10 mouse cellular contexts compared by ENCODE assay signal in genomic region chr11:101963043-101963442, GRCm38 (mm10). TPM values are rescaled to one million over a fixed set of nuclear protein-coding genes. Genes with fewer than 3 reads are reported as not detected.
DNase-seq lines count a peak whose midpoint lies in the region; ATAC-seq and TF ChIP-seq lines count a peak whose summit lies in the region.
"Had no signal": no experiment of that assay in that cellular context is flagged by ENCODE, and none has a peak within 500 bp of the region (broad histone marks: within the 10 kb centered on the region; RNA-seq: fewer than 3 reads in every experiment).

No protein-coding gene starts in this region.

- H3K9me3 ChIP-seq in limb, embryonic 14.5 days (ENCODE audit: control insufficient read depth, low read length): no peaks in the 10 kb centered on the region
- H3K9me3 ChIP-seq in stomach, postnatal 0 days (ENCODE audit: control insufficient read depth, low read length): no peaks in the 10 kb centered on the region
- H3K9me3 ChIP-seq: liver, embryonic 15.5 days had no signal

- no peaks in the 10 kb centered on the region; the same call in 1 of the 2 replicates for H3K4me1 ChIP-seq in heart, adult 2 months (ENCODE audit: control insufficient read depth, insufficient read depth, low read length)
- H3K4me1 ChIP-seq in testis, adult 2 months (ENCODE audit: control insufficient read depth, insufficient read depth, low read length): peaks cover 19% of the 10 kb centered on the region
- peaks cover 11% of the 10 kb centered on the region for H3K4me1 ChIP-seq in limb, embryonic 14.5 days (ENCODE audit: control insufficient read depth, insufficient read depth, low read length)
- H3K4me1 ChIP-seq in stomach, postnatal 0 days (replicated peaks; ENCODE audit: control insufficient read depth, insufficient read depth): 0 out of 2 replicates have a peak, but pooled peaks cover 2% of the 10 kb centered on the region

- peak overlapping the region; percentile 96 for H3K4me2 ChIP-seq in limb, embryonic 14.5 days (replicated peaks; ENCODE audit: low read depth, low read length, severe bottlenecking)
- peak overlapping the region; percentile 79 for H3K4me2 ChIP-seq in stomach, postnatal 0 days (replicated peaks; ENCODE audit: low read depth)

- DNase-seq in heart, adult 2 months: no peak
- no peak for DNase-seq in heart, adult 8-10 months (ENCODE audit: low spot score)
- DNase-seq in testis, postnatal 14 days (ENCODE audit: low spot score): no peak
- DNase-seq in limb, embryonic 14.5 days (ENCODE audit: low spot score): no peak
- DNase-seq in stomach, postnatal 0 days (ENCODE audit: low spot score): no peak
- no peak for DNase-seq in adrenal gland, postnatal 36 days

- H3K36me3 ChIP-seq in heart, adult 2 months (ENCODE audit: control insufficient read depth, insufficient read depth, low read length): no peaks in the 10 kb centered on the region
- no peaks in the 10 kb centered on the region for H3K36me3 ChIP-seq in testis, adult 2 months (ENCODE audit: control insufficient read depth, insufficient read depth, low read length)
- H3K36me3 ChIP-seq in limb, embryonic 14.5 days (ENCODE audit: control insufficient read depth, insufficient read depth, low read length): no peaks in the 10 kb centered on the region
- no peaks in the 10 kb centered on the region for H3K36me3 ChIP-seq in stomach, postnatal 0 days (ENCODE audit: control insufficient read depth, insufficient read depth, low read length)
- H3K36me3 ChIP-seq: liver, embryonic 15.5 days had no signal

- no peak overlapping the region for H3K27ac ChIP-seq in heart, adult 2 months
- no peak overlapping the region for H3K27ac ChIP-seq in testis, adult 2 months (ENCODE audit: control insufficient read depth, insufficient read depth, low read depth, low read length)
- no peak overlapping the region for H3K27ac ChIP-seq in limb, embryonic 14.5 days (replicated peaks; ENCODE audit: low read depth, low read length)
- no peak overlapping the region for H3K27ac ChIP-seq in stomach, postnatal 0 days (replicated peaks)
- H3K27ac ChIP-seq: liver, embryonic 15.5 days had no signal

- no peak for TF ChIP-seq EP300 in heart, adult 2 months (IDR thresholded peaks at IDR 0.05; ENCODE audit: insufficient read depth, low read depth, low read length)
- TF ChIP-seq EP300 in stomach, postnatal 0 days (optimal IDR thresholded peaks at IDR 0.05): no peak

- H3K4me3 ChIP-seq in heart, adult 2 months: peak overlapping the region; percentile 47; the same call in 1 of the 2 replicates
- peak overlapping the region; percentile 79 for H3K4me3 ChIP-seq in testis, adult 2 months (ENCODE audit: control insufficient read depth, low read depth, low read length)
- H3K4me3 ChIP-seq in limb, embryonic 14.5 days (replicated peaks; ENCODE audit: low read length): peak overlapping the region; percentile 55
- no peak overlapping the region; the same call in 1 of the 2 replicates for H3K4me3 ChIP-seq in stomach, postnatal 0 days (ENCODE audit: low read depth, low read length)

- H3K27me3 ChIP-seq in heart, adult 2 months (ENCODE audit: control insufficient read depth, insufficient read depth, low read length): peaks cover 8% of the 10 kb centered on the region
- peaks cover 2% of the 10 kb centered on the region for H3K27me3 ChIP-seq in testis, adult 2 months (ENCODE audit: control insufficient read depth, insufficient read depth, low read length)
- H3K27me3 ChIP-seq in limb, embryonic 14.5 days (ENCODE audit: control insufficient read depth, insufficient read depth, low read length): peaks cover 55% of the 10 kb centered on the region
- peaks cover 19% of the 10 kb centered on the region; the same call in 1 of the 2 replicates for H3K27me3 ChIP-seq in stomach, postnatal 0 days (ENCODE audit: control insufficient read depth, insufficient read depth, low read length)

- ATAC-seq in limb, embryonic 14.5 days (ENCODE audit: low FRiP score, low read depth): no peak
- ATAC-seq in stomach, postnatal 0 days (ENCODE audit: low FRiP score, low TSS enrichment): no peak
- no peak for ATAC-seq in inflammation-experienced regulatory T-cells, adult 6 months

- TF ChIP-seq POLR2A in heart, adult 2 months (IDR thresholded peaks at IDR 0.05; ENCODE audit: insufficient read depth, low read depth, low read length): no peak
- no peak for TF ChIP-seq POLR2A in testis, adult 2 months (IDR thresholded peaks at IDR 0.05; ENCODE audit: control insufficient read depth, low read depth, low read length)
- TF ChIP-seq POLR2A in limb, embryonic 14.5 days (IDR thresholded peaks at IDR 0.05; ENCODE audit: borderline replicate concordance, extremely low read depth, insufficient read depth, insufficient read length): no peak

- intact Hi-C loops in heart, adult 2 months (cut with DNase I): no loop called here

- WGBS in heart, adult 2 months: 14% methylated on average over 11 of the region's 11 CpGs
- 4% methylated on average over 11 of the region's 11 CpGs for WGBS in limb, embryonic 14.5 days
- 13% methylated on average over 11 of the region's 11 CpGs for WGBS in stomach, postnatal 0 days

- no peaks in the 10 kb centered on the region for H3K79me2 ChIP-seq in heart, adult 2 months (replicated peaks; ENCODE audit: control insufficient read depth, insufficient read depth, low read length)

- no peak overlapping the region for H3K9ac ChIP-seq in heart, adult 2 months (ENCODE audit: low read depth, low read length)
- H3K9ac ChIP-seq in limb, embryonic 14.5 days (ENCODE audit: low read depth, low read length, severe bottlenecking): no peak overlapping the region
- no peak overlapping the region for H3K9ac ChIP-seq in stomach, postnatal 0 days (ENCODE audit: low read length)
- H3K9ac ChIP-seq: liver, embryonic 15.5 days had no signal

- TF ChIP-seq CTCF in heart, adult 2 months (IDR thresholded peaks at IDR 0.05): no peak
- TF ChIP-seq CTCF in testis, adult 2 months (IDR thresholded peaks at IDR 0.05; ENCODE audit: control insufficient read depth, insufficient read depth, insufficient replicate concordance, low read depth, low read length): no peak
- no peak for TF ChIP-seq CTCF in stomach, postnatal 0 days (IDR thresholded peaks at IDR 0.05; ENCODE audit: low read depth)

RNA-seq across cellular contexts. Expression of gene Sost, which starts 3.8 kb away (rescaled TPM):
- 1 to 10 TPM; 2.1 to 3.2 TPM for total RNA-seq in heart, adult 2 months (2021)
- polyA plus RNA-seq in heart, adult 2 months (2012; rRNA removed): 5.8 and 7.0 TPM in 2 replicates
- total RNA-seq in heart, adult 8-10 months (2022): 1 to 10 TPM in 3 of 4 experiments, under 1 TPM in 1; 0.65 to 1.9 (median 1.2) TPM
- 2.4 and 6.4 TPM in 2 replicates for polyA plus RNA-seq in testis, adult 2 months (2012; rRNA removed)
- 0.82 and 0.88 TPM in 2 replicates for polyA plus RNA-seq in limb, embryonic 14.5 days (2012; rRNA removed)
- not detected in 2 replicates for polyA plus RNA-seq in limb, embryonic 14.5 days (2014; fragmentation: Nextera tagmentation; extraction: Ambion mirVana)
- 0.08 TPM in 1 of 2 replicates, not detected in the other for polyA plus RNA-seq in stomach, postnatal 0 days (2015; fragmentation: Nextera tagmentation; extraction: Ambion mirVana)
- polyA plus RNA-seq in inflammation-experienced regulatory T-cells, adult 6 months (2017; shearing (Covaris generic)): not detected
- not detected for total RNA-seq in adrenal gland, postnatal 36 days (2021)

RNA-seq across cellular contexts. Expression of gene Cfap97d1, which starts 21.0 kb away (rescaled TPM):
- not detected for total RNA-seq in heart, adult 2 months (2021)
- polyA plus RNA-seq in heart, adult 2 months (2012; rRNA removed): not detected in 2 replicates
- not detected for total RNA-seq in heart, adult 8-10 months (2022)
- polyA plus RNA-seq in testis, adult 2 months (2012; rRNA removed): 72.2 and 94.1 TPM in 2 replicates
- polyA plus RNA-seq in limb, embryonic 14.5 days (2012; rRNA removed): not detected in 2 replicates
- polyA plus RNA-seq in limb, embryonic 14.5 days (2014; fragmentation: Nextera tagmentation; extraction: Ambion mirVana): not detected in 2 replicates
- not detected in 2 replicates for polyA plus RNA-seq in stomach, postnatal 0 days (2015; fragmentation: Nextera tagmentation; extraction: Ambion mirVana)
- polyA plus RNA-seq in inflammation-experienced regulatory T-cells, adult 6 months (2017; shearing (Covaris generic)): not detected
- not detected for total RNA-seq in adrenal gland, postnatal 36 days (2021)
- total RNA-seq: gastrocnemius, postnatal 4 days had no signal
- polyA plus RNA-seq: liver, embryonic 15.5 days had no signal

RNA-seq across cellular contexts. Expression of gene Dusp3, which starts 23.8 kb away (rescaled TPM):
- 100 to 1,000 TPM; 103 to 131 TPM for total RNA-seq in heart, adult 2 months (2021)
- polyA plus RNA-seq in heart, adult 2 months (2012; rRNA removed): 97.7 and 101 TPM in 2 replicates
- total RNA-seq in heart, adult 8-10 months (2022): 100 to 1,000 TPM; 107 to 186 (median 147) TPM
- 249 and 266 TPM in 2 replicates for polyA plus RNA-seq in testis, adult 2 months (2012; rRNA removed)
- polyA plus RNA-seq in limb, embryonic 14.5 days (2012; rRNA removed): 20.1 and 21.1 TPM in 2 replicates
- polyA plus RNA-seq in limb, embryonic 14.5 days (2014; fragmentation: Nextera tagmentation; extraction: Ambion mirVana): 23.4 and 23.6 TPM in 2 replicates
- polyA plus RNA-seq in stomach, postnatal 0 days (2015; fragmentation: Nextera tagmentation; extraction: Ambion mirVana): 21.7 and 22.8 TPM in 2 replicates
- 1 to 10 TPM; 1.1 to 4.3 (median 1.3) TPM for polyA plus RNA-seq in inflammation-experienced regulatory T-cells, adult 6 months (2017; shearing (Covaris generic))
- 100 to 1,000 TPM in 1 of 2 experiments, 10 to 100 TPM in 1; 98.6 to 132 TPM for total RNA-seq in adrenal gland, postnatal 36 days (2021)

Comparison
In these comparisons a context has a peak if more than half of its experiments do, and no peak if none do; other contexts are left out.
1. RNA of gene Cfap97d1, which starts 21.0 kb away (polyA plus RNA-seq): 72.2 to 94.1 TPM in testis, adult 2 months; not detected in heart, adult 2 months, not detected in limb, embryonic 14.5 days, not detected in stomach, postnatal 0 days and not detected in inflammation-experienced regulatory T-cells, adult 6 months; every median in the first group is over 10 times any median in the second.